Mouse (Mus musculus): ENCODE results near the gene Rbm31y.
"Not testable (repeated sequence)": the region's sequence is repeated elsewhere in the genome, so short reads cannot be mapped to it uniquely, and the experiment has no call there.

Rbm31y gene

GRCm38 (mm10) chrY:17400461-17400860 is at the start of gene Rbm31y:
Rbm31y (plus strand) TSS chrY:17400761.
- not testable (repeated sequence) for DNase-seq (ENCODE audit: low read depth)

Data from fibroblast of lung, adult 2 months (primary cell).